Mouse (Mus musculus) ES-E14 (cell line): ENCODE data around the gene Hist1h2br. TPM values are rescaled to one million over a fixed set of nuclear protein-coding genes. Genes with fewer than 3 reads are reported as not detected.
"Not testable (repeated sequence)": the region's sequence is repeated elsewhere in the genome, so short reads cannot be mapped to it uniquely, and the experiment has no call there.

Source experiments
- DNase-seq: peaks from one replicate; pipeline ENCODE4 v3.0.0-alpha.2; 2013; ENCODE audit warnings: low read depth, low spot score
- H3K27ac ChIP-seq: 2 replicates; pipeline ENCODE4 v1.5.1; 2012; ENCODE audit warnings: low read depth, mild to moderate bottlenecking, low read length, moderate library complexity, mixed read lengths; ENCODE audit not compliant: poor library complexity, insufficient read depth, severe bottlenecking
- H3K36me3 ChIP-seq: 2 replicates; pipeline ENCODE4 v1.6.1; 2012; ENCODE audit warnings: mild to moderate bottlenecking, low read length, moderate library complexity, mixed read lengths; ENCODE audit not compliant: control insufficient read depth, poor library complexity, insufficient read depth, severe bottlenecking
- H3K4me1 ChIP-seq, 2 experiments: fragments of 150-350 bp in 1 of 2; sonication (generic) in 1 of 2; 2 replicates each; pipeline ENCODE4 v1.6.1; 2012; ENCODE audit warnings: low read length in 2 of 2, mild to moderate bottlenecking in 1 of 2, mixed read lengths in 1 of 2; ENCODE audit not compliant: control insufficient read depth in 2 of 2, insufficient read depth in 2 of 2, poor library complexity in 1 of 2
- H3K4me3 ChIP-seq, 2 experiments: fragments of 150-350 bp in 1 of 2; sonication (generic) in 1 of 2; 2 replicates each; pipeline ENCODE4 v1.5.1; 2012; ENCODE audit warnings: low read length in 2 of 2, low read depth in 1 of 2, mild to moderate bottlenecking in 1 of 2, mixed read lengths in 1 of 2; ENCODE audit not compliant: insufficient read depth in 1 of 2, poor library complexity in 1 of 2, severe bottlenecking in 1 of 2
- H3K9ac ChIP-seq: 2 replicates; pipeline ENCODE4 v1.6.1; 2012; ENCODE audit warnings: low read depth, mild to moderate bottlenecking, low read length, mixed read lengths; ENCODE audit not compliant: poor library complexity, insufficient read depth, severe bottlenecking
- H3K9me3 ChIP-seq: fragments of 150-350 bp; sonication (generic); 2 replicates; pipeline ENCODE4 v1.6.1; 2012; ENCODE audit warnings: low read depth, mild to moderate bottlenecking, low read length; ENCODE audit not compliant: control insufficient read depth, insufficient read depth
- CHD2 ChIP-seq: IDR thresholded peaks from 2 replicates; pipeline ENCODE4 v1.6.1; 2014; ENCODE audit warnings: mild to moderate bottlenecking, low read depth, low read length, inconsistent platforms
- HCFC1 ChIP-seq: IDR thresholded peaks from 2 replicates; pipeline ENCODE4 v1.6.1; 2012; ENCODE audit warnings: low read length, inconsistent platforms, borderline replicate concordance; ENCODE audit not compliant: insufficient read depth
- MAFK ChIP-seq: IDR thresholded peaks from 2 replicates; pipeline ENCODE4 v1.6.1; 2014; ENCODE audit warnings: mild to moderate bottlenecking, low read depth, low read length, inconsistent platforms; ENCODE audit not compliant: insufficient read depth
- ZC3H11A ChIP-seq: IDR thresholded peaks from 2 replicates; pipeline ENCODE4 v1.6.1; 2012; ENCODE audit warnings: low read depth, mild to moderate bottlenecking, inconsistent platforms, low read length, borderline replicate concordance
- ZNF384 ChIP-seq: IDR thresholded peaks from 2 replicates; pipeline ENCODE4 v1.6.1; 2012; ENCODE audit warnings: low read depth, low read length, inconsistent platforms
- in situ Hi-C, 2 experiments: fragments of 600-800 bp; cut with MboI; formaldehyde crosslinking; loops; one replicate each; pipeline ENCODE4 v1.15.1; 2025; ENCODE audit warnings: low sequenced_read_pairs in 2 of 2, inconsistent platforms in 1 of 2; ENCODE audit not compliant: unreplicated experiment in 2 of 2
- total RNA-seq: library from RNA; depleted of rRNA; stranded (reverse); fragments of 300-350 nt; gene quantifications from 2 replicates; pipeline ENCODE4 v1.2.3, GENCODE M21; 2012

The Hist1h2br gene
- total RNA-seq, 1 experiment: 2,111 TPM

GRCm38 (mm10) chr13:21830344-21830743 lies 3.2 kb upstream of the Hist1h2br start:
- DNase-seq: no peak
- Histone ChIP-seq H3K9ac (peak overlapping the region; percentile 62; the same call in 1 of the 2 replicates), H3K27ac (peak overlapping the region; percentile 70; the same call in 1 of the 2 replicates), H3K9me3 (no peaks in the 10 kb centered on the region), H3K4me1 (peaks cover under 1 to 12% of the 10 kb centered on the region in 2 experiments; a peak in 1 of 4 replicates), H3K36me3 (no peaks in the 10 kb centered on the region), H3K4me3 (peak overlapping the region; percentile 12 to 16; a peak in 1 of 4 replicates)
- TF ChIP-seq HCFC1 (no peak), MAFK (no peak), ZC3H11A (no peak), CHD2 (no peak), ZNF384 (no peak)
- in situ Hi-C loops: no loop called here

- H3K9ac ChIP-seq: not testable (repeated sequence)
- peak within 1 kb of the TSS; percentile 23 to 46; a peak in 1 of 4 replicates for H3K4me3 ChIP-seq
Observed at GRCm38 (mm10) chr13:21831418-21832394, 1.8 kb upstream of the Hist1h2br start, which contains the start of gene Hist1h4n. TSS of gene Hist1h4n (minus strand) at chr13:21832196.

DNA sequence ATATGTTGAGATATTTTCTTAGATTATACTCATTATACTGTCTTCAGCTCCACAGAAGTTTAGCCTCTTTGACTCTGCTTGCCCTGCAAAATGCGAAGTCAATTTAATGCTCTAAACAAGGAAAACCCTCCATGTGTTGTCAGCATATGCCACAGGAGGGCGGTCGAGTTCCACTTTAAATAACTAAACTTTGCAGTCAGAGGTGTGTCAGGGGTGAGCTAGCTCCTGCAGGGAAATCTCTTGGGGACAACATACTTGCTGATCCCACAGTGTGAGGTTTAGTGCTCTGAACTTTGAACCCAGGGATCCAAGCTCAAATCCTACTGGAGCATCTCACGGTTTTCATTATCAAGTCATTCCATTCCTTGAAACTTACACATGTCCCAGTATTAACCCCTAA lies 7.0 kb downstream of the Hist1h2br start:
- H3K9me3 ChIP-seq, H3K4me3 ChIP-seq, in situ Hi-C loops: not testable (repeated sequence)

More at GRCm38 (mm10) chr13:21831418-21832394, 1.8 kb upstream of the Hist1h2br start, which contains the start of gene Hist1h4n:
- DNase-seq, H3K36me3 ChIP-seq, H3K4me1 ChIP-seq, H3K9me3 ChIP-seq, in situ Hi-C loops: not testable (repeated sequence)
- peak within 1 kb of the TSS; percentile 25; the same call in 1 of the 2 replicates for H3K27ac ChIP-seq

DNA sequence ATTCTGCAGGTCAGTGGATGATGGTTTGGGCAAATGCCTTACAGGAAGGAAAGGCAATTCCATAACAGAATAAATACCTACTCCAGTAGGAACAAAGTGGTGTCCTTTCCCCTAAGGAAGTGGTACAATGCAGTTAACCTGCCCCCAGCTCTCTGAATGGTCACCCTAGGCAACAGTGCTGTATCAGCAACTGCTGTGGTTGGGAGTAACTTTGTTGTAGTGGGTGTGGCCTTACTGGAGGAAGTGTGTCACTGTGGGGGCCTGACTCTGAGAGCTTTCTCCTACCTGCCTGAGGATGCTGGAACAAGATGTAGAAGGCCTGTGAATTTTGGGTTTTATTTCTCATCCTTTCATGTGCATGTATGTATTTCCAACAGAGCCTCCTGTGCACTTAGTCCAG lies 12.8 kb downstream of the Hist1h2br start:
- DNase-seq, H3K9me3 ChIP-seq, H3K36me3 ChIP-seq, in situ Hi-C loops, H3K4me1 ChIP-seq, H3K27ac ChIP-seq, H3K9ac ChIP-seq, H3K4me3 ChIP-seq: not testable (repeated sequence)

More for the DNA sequence above, 7.0 kb downstream of the Hist1h2br start:
- H3K9ac ChIP-seq, H3K36me3 ChIP-seq, H3K4me1 ChIP-seq, DNase-seq, H3K27ac ChIP-seq: not testable (repeated sequence)

DNA sequence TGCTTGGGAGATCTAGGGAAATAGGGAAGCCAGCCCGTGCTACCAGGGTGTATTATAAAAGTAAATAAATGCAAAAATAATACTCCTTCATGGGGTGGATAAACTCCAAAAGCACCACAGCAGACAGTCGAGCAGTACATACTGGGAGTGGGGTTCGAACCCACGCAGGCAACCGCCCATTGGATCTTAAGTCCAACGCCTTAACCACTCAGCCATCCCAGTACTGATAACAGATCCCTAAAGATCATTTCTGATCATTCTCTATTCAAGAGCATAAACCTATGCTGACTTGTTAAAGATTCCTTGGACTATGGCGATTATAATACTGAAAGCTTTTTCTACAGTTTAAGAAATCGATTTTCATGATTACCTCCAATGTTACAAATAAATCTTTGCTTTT lies 14.3 kb downstream of the Hist1h2br start:
- Histone ChIP-seq H3K4me3 (no peak overlapping the region), H3K9ac (no peak overlapping the region), H3K36me3 (no peaks in the 10 kb centered on the region), H3K4me1 (peaks cover 1 to 4% of the 10 kb centered on the region in 2 experiments; a peak in 1 of 4 replicates), H3K27ac (no peak overlapping the region), H3K9me3 (no peaks in the 10 kb centered on the region)
- no peak for DNase-seq
- TF ChIP-seq MAFK (0 out of 2 replicates have a peak, but pooled peaks have one; percentile 51), ZNF384 (no peak)
- in situ Hi-C loops: no loop called here

GRCm38 (mm10) chr13:21850696-21851095 lies 17.2 kb downstream of the Hist1h2br start:
- H3K9me3 ChIP-seq, H3K4me1 ChIP-seq, H3K9ac ChIP-seq, H3K27ac ChIP-seq, H3K4me3 ChIP-seq, DNase-seq, H3K36me3 ChIP-seq: not testable (repeated sequence)
- in situ Hi-C loops: loop anchor here in 1 of 2 experiments (25.0 kb wide), 1 partner anchor 1562 kb away; the partner anchor contains the start of gene Abt1
